Mouse (Mus musculus): ENCODE data around the gene Casc4. TPM values are rescaled to one million over a fixed set of nuclear protein-coding genes. Genes with fewer than 3 reads are reported as not detected.

The Casc4 gene
- 1 to 10 TPM in 1 of 2 experiments, under 1 TPM in 1; 0.59 to 2.9 TPM for polyA plus RNA-seq (2012; fragmentation: generic; extraction: Trizol)

GRCm38 (mm10) chr2:121866632-121867050 is at the start of gene Casc4:
Gene Casc4, plus strand, starts transcription at chr2:121866970.

GRCm38 (mm10) chr2:121955765-121956223 is 89.0 kb downstream of the Casc4 start, which contains the start of the genes Ctdspl2 and Mageb3:
Gene Ctdspl2, plus strand, starts transcription at chr2:121956001.
Gene Mageb3, minus strand, starts transcription at chr2:121956092.

Other genes with a start within 250 kb of the Casc4 start
- under 1 TPM; 0.12 to 0.31 TPM for gene Frmd5, start 59.9 kb upstream of the Casc4 start, polyA plus RNA-seq (2012; fragmentation: generic; extraction: Trizol)
- gene Ctdspl2, start 89.0 kb downstream of the Casc4 start, polyA plus RNA-seq (2012; fragmentation: generic; extraction: Trizol), result 1 to 10 TPM in 1 of 2 experiments, under 1 TPM in 1; 0.15 to 2.5 TPM
- under 1 TPM; 0.02 TPM for gene Mageb3, start 89.1 kb downstream of the Casc4 start, polyA plus RNA-seq (2012; fragmentation: generic; extraction: Trizol)
- 1 to 10 TPM in 1 of 2 experiments, under 1 TPM in 1; 0.87 to 2.5 TPM for gene Eif3j1, start 161.6 kb downstream of the Casc4 start, polyA plus RNA-seq (2012; fragmentation: generic; extraction: Trizol)

Measured in C3H10T1/2 (cell line).